Mouse (Mus musculus) cerebellum, postnatal 36 days (tissue): ENCODE measurements around the gene Cdh13.

Experiments used
- DNase-seq, 2 experiments: peaks; one replicate each; pipeline ENCODE4 v3.0.0; 2021 to 2022; ENCODE audit warnings: mixed read lengths in 2 of 2

The Cdh13 gene

GRCm38 (mm10) chr8:118455245-118455644, 171.7 kb downstream of the Cdh13 start:
- no peak for DNase-seq

- no peak for DNase-seq
Observed at GRCm38 (mm10) chr8:118465330-118465948, 181.9 kb downstream of the Cdh13 start.

- DNase-seq: no peak
Observed at GRCm38 (mm10) chr8:118477587-118477986, 194.1 kb downstream of the Cdh13 start.

- DNase-seq: no peak
Observed at GRCm38 (mm10) chr8:118488735-118489134, 205.2 kb downstream of the Cdh13 start.

GRCm38 (mm10) chr8:118502509-118502908, 219.0 kb downstream of the Cdh13 start:
- no peak for DNase-seq

- DNase-seq: no peak
Observed at GRCm38 (mm10) chr8:118509426-118509825, 225.9 kb downstream of the Cdh13 start.

- DNase-seq: peak; percentile 7
Observed at GRCm38 (mm10) chr8:118513259-118513658, 229.7 kb downstream of the Cdh13 start.

- peak in 1 of 2 experiments; percentile 7 for DNase-seq
Observed at GRCm38 (mm10) chr8:118515616-118516015, 232.1 kb downstream of the Cdh13 start.

GRCm38 (mm10) chr8:118517071-118517470, 233.5 kb downstream of the Cdh13 start:
- peak; percentile 42 to 43 for DNase-seq

GRCm38 (mm10) chr8:118518030-118518741, 234.7 kb downstream of the Cdh13 start:
- DNase-seq: peak; percentile 24 to 42

GRCm38 (mm10) chr8:118518742-118519102, 235.2 kb downstream of the Cdh13 start:
- no peak for DNase-seq

GRCm38 (mm10) chr8:118523922-118524321, 240.4 kb downstream of the Cdh13 start:
- DNase-seq: no peak

- DNase-seq: no peak
Observed at GRCm38 (mm10) chr8:118538816-118539558, 255.5 kb downstream of the Cdh13 start.

GRCm38 (mm10) chr8:118539559-118539819, 256.0 kb downstream of the Cdh13 start:
- DNase-seq: no peak

- DNase-seq: no peak
Observed at GRCm38 (mm10) chr8:118539941-118540340, 256.4 kb downstream of the Cdh13 start.

GRCm38 (mm10) chr8:118552397-118552796, 268.9 kb downstream of the Cdh13 start:
- DNase-seq: no peak

GRCm38 (mm10) chr8:118552842-118553241, 269.3 kb downstream of the Cdh13 start:
- DNase-seq: no peak

- no peak for DNase-seq
Observed at GRCm38 (mm10) chr8:118564024-118564423, 280.5 kb downstream of the Cdh13 start.

- DNase-seq: peak in 1 of 2 experiments; percentile 5
Observed at GRCm38 (mm10) chr8:118565186-118565585, 281.7 kb downstream of the Cdh13 start.

- DNase-seq: no peak
Observed at GRCm38 (mm10) chr8:118565887-118566747, 282.6 kb downstream of the Cdh13 start.

- DNase-seq: no peak
Observed at GRCm38 (mm10) chr8:118569366-118569765, 285.8 kb downstream of the Cdh13 start.

GRCm38 (mm10) chr8:118581256-118581655, 297.7 kb downstream of the Cdh13 start:
- DNase-seq: no peak

GRCm38 (mm10) chr8:118582185-118582584, 298.7 kb downstream of the Cdh13 start:
- DNase-seq: no peak
